Mouse (Mus musculus): ENCODE measurements around the gene Tas1r1. TPM values are rescaled to one million over a fixed set of nuclear protein-coding genes. Genes with fewer than 3 reads are reported as not detected.
"Not testable (repeated sequence)": the region's sequence is repeated elsewhere in the genome, so short reads cannot be mapped to it uniquely, and the experiment has no call there.

Tas1r1 gene
- polyA plus RNA-seq, 1 experiment from 2014 or later, result 0.12 TPM

DNA sequence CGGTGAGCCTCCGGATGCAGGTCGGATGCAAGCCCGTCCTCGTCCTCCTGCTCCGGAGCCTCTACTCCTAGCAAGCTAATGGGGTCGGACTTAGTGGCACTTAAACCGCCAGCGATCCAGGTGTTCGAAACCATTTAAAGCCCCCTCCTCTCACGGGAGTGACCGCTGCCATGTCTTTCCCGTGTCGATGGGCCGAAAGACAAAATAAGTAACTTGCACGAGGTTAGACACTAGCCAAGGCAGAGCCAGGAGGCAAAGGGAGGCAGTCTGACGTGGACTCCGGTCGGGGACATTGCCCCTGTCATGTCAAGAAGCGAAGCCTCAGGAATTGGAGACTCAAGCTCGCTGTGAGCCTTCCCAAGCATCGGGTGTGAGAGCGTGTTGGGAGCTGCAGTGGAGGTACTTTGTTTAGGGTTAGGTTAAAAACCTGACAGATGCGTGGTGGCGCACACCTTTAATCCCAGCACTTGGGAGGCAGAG lies 1.5 kb upstream of the Tas1r1 start:
- H3K9ac ChIP-seq, result peak overlapping the region; percentile 94
- H3K27me3 ChIP-seq (replicated peaks), result no peaks in the 10 kb centered on the region
- H3K4me2 ChIP-seq, result peak overlapping the region; percentile 93
- WGBS (ENCODE audit: insufficient replicate concordance), result 1% methylated on average over 25 of the region's 25 CpGs
- H3K4me1 ChIP-seq, result peaks cover 34% of the 10 kb centered on the region
- H3K36me3 ChIP-seq, result peaks cover 40% of the 10 kb centered on the region
- H3K27ac ChIP-seq, result peak overlapping the region; percentile 79
- H3K4me3 ChIP-seq, result peak overlapping the region; percentile 99
- no peak for ATAC-seq
- no peaks in the 10 kb centered on the region for H3K9me3 ChIP-seq (replicated peaks)

DNA sequence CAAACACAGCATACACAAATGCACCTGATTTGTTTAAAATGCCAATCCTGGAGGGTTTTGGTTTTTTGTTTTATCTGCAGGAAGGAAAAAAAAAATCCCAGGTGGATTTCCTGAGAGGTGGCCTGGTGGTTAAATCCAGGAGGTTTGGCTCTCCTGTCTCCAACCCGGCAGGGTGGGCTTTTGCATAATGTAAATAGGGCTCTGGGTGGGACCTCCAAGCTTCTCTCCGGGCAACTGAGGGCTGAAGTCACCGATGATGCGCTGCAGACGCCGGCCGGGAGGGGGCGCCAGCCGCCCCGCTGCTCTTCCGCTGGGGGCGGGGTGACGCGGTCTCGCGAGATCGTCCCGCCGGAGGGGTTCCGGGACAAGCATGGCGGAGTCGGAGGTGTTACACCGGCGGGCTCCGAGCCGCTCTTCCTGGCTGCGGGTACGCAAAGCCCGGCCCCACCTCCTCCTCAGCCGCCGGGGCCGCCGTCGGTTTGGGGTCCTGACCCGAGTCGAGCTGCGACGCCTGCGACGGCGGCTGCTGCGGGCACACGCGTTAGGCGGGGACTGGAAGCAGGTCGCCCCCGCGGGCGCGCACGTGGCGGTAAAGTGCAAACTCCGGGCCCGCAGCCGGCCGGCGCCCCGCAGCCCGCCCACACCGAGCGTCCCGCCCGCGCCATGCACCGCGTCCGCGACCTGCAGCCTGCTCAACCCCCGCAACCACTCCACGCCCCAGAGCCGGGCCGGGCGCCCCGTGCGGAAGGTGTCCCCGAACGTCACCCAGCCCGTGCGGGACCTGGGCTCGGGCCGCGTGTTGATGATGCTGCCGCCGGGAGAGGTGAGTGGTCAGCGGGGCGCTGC lies 840 bp upstream of the Tas1r1 start, which contains the start of gene Nol9:
Gene Nol9 (plus strand): TSS at position 337 of the 846 bp plus-strand sequence.
- H3K9ac ChIP-seq, result peak within 1 kb of the TSS; percentile 94
- peak; percentile 85 for ATAC-seq
- WGBS (ENCODE audit: insufficient replicate concordance), result under 1% methylated on average over 59 of the region's 86 CpGs

DNA sequence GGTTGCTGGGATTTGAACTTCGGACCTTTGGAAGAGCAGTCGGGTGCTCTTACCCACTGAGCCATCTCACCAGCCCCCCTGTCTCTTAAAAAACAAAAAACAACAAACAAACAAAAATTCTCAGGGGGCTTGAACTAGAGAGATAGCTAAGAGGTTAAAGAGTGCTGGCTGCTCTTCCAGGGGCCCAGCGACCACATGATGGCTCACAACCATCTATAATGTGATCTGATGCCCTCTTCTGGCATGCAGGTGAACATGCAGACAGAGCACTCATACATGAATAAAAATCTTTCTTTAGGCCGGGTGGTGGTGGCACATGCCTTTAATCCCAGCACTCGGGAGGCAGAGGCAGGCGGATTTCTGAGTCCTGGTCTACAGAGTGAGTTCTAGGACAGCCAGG lies 1.9 kb downstream of the Tas1r1 start:
- H3K4me2 ChIP-seq; H3K36me3 ChIP-seq; ATAC-seq; H3K9me3 ChIP-seq (replicated peaks); H3K9ac ChIP-seq; H3K4me3 ChIP-seq; H3K27ac ChIP-seq: not testable (repeated sequence)
- H3K27me3 ChIP-seq (replicated peaks), result peaks cover 24% of the 10 kb centered on the region
- 80% methylated on average over 6 of the region's 6 CpGs for WGBS (ENCODE audit: insufficient replicate concordance)
- H3K4me1 ChIP-seq, result peaks cover 26% of the 10 kb centered on the region

More for the DNA sequence above, 840 bp upstream of the Tas1r1 start, which contains the start of gene Nol9:
- H3K4me1 ChIP-seq, result peaks cover 34% of the 10 kb centered on the region
- H3K27ac ChIP-seq, result peak within 1 kb of the TSS; percentile 79
- H3K9me3 ChIP-seq (replicated peaks), result no peaks in the 10 kb centered on the region
- H3K4me2 ChIP-seq, result peak within 1 kb of the TSS; percentile 93
- peaks cover 33% of the 10 kb centered on the region for H3K36me3 ChIP-seq
- H3K27me3 ChIP-seq (replicated peaks), result no peaks in the 10 kb centered on the region
- H3K4me3 ChIP-seq, result peak within 1 kb of the TSS; percentile 99

DNA sequence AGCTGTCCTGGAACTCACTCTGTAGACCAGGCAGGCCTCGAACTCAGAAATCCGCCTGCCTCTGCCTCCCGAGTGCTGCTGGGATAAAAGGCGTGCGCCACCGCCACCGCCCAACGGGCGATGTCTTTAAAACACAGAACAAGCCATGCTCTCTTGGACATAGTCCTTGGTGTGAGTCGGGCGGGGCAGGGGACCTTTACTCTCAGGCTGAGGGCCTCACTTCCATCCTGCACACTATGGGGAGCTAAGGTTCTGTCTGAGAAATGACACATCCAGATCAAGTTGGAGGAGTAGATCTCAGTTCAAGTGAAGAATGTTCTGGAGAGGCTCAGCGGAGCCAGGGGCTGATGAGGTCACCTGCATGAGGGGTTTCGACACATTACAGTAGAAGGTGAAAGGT lies 5.4 kb downstream of the Tas1r1 start:
- Histone ChIP-seq H3K36me3 (no peaks in the 10 kb centered on the region), H3K4me2 (no peak overlapping the region), H3K4me3 (no peak overlapping the region), H3K9ac (no peak overlapping the region), H3K9me3 (replicated peaks) (no peaks in the 10 kb centered on the region), H3K27ac (no peak overlapping the region), H3K4me1 (peaks cover 10% of the 10 kb centered on the region), H3K27me3 (replicated peaks) (peaks cover 34% of the 10 kb centered on the region)
- no peak for ATAC-seq
- 82% methylated on average over 13 of the region's 13 CpGs for WGBS (ENCODE audit: insufficient replicate concordance)

DNA sequence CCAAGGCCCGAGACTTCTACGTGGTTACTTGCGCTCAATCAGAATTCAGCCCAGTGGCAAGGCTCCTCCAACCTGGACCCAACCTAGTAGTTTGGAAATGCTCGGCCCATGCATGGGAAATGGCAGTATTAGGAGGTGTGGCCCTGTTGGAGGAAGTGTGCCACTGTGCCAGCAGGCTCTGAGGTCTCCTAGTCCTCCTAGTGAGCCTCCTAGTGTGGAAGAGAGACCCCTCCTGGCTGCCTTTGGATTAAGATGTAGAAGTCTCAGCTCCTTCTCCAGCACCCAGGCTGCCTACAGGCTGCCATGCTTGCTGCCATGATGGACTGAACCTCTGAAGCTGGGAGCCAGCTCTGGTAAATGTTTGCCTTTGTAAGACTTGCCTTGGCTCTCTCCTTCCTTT lies 8.4 kb downstream of the Tas1r1 start:
- Histone ChIP-seq H3K36me3 (peaks cover 13% of the 10 kb centered on the region), H3K4me2 (no peak overlapping the region), H3K9ac (no peak overlapping the region), H3K4me1 (peaks cover 32% of the 10 kb centered on the region), H3K9me3 (replicated peaks) (no peaks in the 10 kb centered on the region), H3K27ac (no peak overlapping the region), H3K27me3 (replicated peaks) (peaks cover 34% of the 10 kb centered on the region), H3K4me3 (no peak overlapping the region)
- WGBS (ENCODE audit: insufficient replicate concordance), result 67% methylated on average over 4 of the region's 4 CpGs
- no peak for ATAC-seq

DNA sequence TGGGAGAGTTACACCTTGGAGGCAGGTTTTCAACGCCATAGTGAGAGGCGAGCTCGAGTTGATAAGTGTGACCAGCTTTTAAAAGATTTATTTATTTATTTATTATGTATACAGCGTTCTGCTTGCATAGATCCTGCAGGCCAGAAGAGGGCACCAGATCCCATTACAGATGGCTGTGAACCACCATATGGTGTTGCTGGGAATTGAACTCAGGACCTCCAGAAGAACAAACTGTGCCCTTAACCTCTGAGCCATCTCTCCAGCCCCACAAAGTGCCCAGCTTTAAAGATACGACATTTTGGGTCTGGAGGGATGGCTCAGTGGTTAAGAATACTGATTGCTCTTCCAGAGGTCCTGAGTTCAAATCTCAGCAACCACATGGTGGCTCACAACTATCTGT lies 9.3 kb downstream of the Tas1r1 start:
- no peak overlapping the region for H3K4me2 ChIP-seq

DNA sequence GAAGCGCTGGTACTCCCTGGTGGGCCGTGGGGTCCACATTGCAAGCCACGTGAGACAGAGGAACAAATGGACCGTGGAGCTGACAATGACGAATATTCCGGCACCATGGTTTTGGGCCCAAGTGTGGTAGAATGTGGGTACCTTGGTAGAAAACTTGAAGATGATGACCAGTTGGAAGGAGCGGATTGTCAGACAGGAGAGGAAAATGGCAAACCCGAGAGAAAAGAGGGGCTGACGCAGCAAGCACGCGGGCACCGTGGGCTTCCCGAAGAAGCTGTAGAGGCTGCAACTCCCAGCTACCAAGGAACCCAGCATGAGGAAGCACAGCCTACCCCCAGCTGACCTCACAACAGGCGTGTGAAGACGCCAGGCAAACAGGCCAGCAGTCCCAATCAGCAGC lies 9.9 kb downstream of the Tas1r1 start:
- H3K4me1 ChIP-seq, result peaks cover 47% of the 10 kb centered on the region
- H3K9ac ChIP-seq, result peak overlapping the region; percentile 79
- WGBS (ENCODE audit: insufficient replicate concordance), result 62% methylated on average over 15 of the region's 15 CpGs
- no peak overlapping the region for H3K27ac ChIP-seq
- no peak for ATAC-seq
- H3K9me3 ChIP-seq (replicated peaks), result no peaks in the 10 kb centered on the region
- 0 out of 2 replicates have a peak overlapping the region, but pooled peaks have one; percentile 74 for H3K4me3 ChIP-seq
- peaks cover 28% of the 10 kb centered on the region for H3K27me3 ChIP-seq (replicated peaks)
- peaks cover 29% of the 10 kb centered on the region for H3K36me3 ChIP-seq
- H3K4me2 ChIP-seq, result peak overlapping the region; percentile 98

More for the DNA sequence above, 9.3 kb downstream of the Tas1r1 start:
- Histone ChIP-seq H3K4me1 (peaks cover 41% of the 10 kb centered on the region), H3K36me3 (peaks cover 22% of the 10 kb centered on the region), H3K9ac (no peak overlapping the region), H3K9me3 (replicated peaks) (no peaks in the 10 kb centered on the region), H3K27me3 (replicated peaks) (peaks cover 34% of the 10 kb centered on the region), H3K27ac (no peak overlapping the region), H3K4me3 (no peak overlapping the region)
- ATAC-seq, result no peak
- 28% methylated on average over 5 of the region's 5 CpGs for WGBS (ENCODE audit: insufficient replicate concordance)

DNA sequence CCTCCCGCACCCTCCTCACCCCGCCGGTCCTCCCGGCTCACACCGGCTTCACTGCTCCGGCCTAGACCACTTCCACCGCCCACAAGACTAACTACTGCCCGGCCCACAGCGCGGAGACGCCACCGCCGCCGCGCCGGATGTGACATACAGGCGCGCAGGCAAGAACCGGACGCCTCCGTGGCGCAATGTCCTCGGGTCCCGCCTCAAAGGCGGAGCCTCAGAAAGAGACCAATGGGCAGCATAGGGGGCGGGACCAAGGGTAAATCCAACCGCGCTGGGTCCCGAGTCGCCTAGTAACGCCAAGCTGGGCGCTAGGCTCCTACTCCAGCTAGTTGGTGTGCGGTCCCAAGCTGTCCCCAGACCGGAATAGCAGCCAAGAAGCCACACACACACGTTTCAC lies 10.8 kb downstream of the Tas1r1 start, which contains the start of gene Zbtb48:
Gene Zbtb48 (minus strand): TSS at position 148 of the 400 bp plus-strand sequence.
- Histone ChIP-seq H3K9me3 (replicated peaks) (no peaks in the 10 kb centered on the region), H3K4me2 (peak within 1 kb of the TSS; percentile 98)

DNA sequence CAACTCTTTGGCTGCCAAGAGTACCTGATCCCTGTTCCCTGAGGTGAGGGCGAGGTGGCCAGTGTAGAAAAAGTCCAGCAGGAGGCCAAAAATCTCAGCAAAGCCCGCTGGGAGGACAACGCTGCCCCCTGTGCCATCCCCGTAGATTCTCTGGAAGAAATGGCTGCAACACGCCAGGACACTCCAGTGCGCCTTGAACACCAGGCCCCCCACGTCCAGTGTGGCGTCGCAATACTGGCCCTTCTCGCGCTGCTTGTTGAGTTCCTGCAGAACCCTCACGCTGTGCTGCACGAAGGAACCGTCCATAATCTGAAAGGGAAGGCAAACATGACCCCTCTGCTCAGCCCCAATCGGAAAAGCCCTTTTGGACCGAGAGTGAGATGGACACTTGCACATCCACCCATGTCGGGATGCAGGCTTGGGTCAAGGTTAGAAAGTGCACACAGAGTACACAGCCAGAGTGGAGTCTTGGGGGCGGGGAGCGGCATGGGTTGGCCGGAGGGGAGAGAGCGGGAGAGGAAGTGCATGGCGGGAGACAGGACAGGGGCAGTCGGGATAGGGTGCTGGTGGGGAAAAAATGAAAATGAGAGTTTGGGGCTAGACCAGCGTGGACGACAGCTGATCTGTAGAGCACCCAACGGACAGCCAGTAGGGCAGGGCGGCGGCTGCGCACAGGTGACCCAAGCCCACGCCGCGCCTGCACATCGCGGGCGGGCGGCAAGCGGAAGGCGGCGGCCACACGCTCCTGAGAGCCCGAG lies 11.4 kb downstream of the Tas1r1 start:
- H3K4me1 ChIP-seq, result peaks cover 51% of the 10 kb centered on the region
- peak overlapping the region; percentile 79 for H3K27ac ChIP-seq
- H3K27me3 ChIP-seq (replicated peaks), result peaks cover 13% of the 10 kb centered on the region
- H3K4me2 ChIP-seq, result peak overlapping the region; percentile 98
- peaks cover 44% of the 10 kb centered on the region for H3K36me3 ChIP-seq
- peak; percentile 70 for ATAC-seq
- WGBS (ENCODE audit: insufficient replicate concordance), result 4% methylated on average over 37 of the region's 41 CpGs
- H3K4me3 ChIP-seq, result peak overlapping the region; percentile 74
- H3K9ac ChIP-seq, result peak overlapping the region; percentile 79
- H3K9me3 ChIP-seq (replicated peaks), result no peaks in the 10 kb centered on the region

More for the DNA sequence above, 10.8 kb downstream of the Tas1r1 start, which contains the start of gene Zbtb48:
- Histone ChIP-seq H3K27ac (peak within 1 kb of the TSS; percentile 79), H3K9ac (peak within 1 kb of the TSS; percentile 79), H3K4me3 (peak within 1 kb of the TSS; percentile 74), H3K4me1 (peaks cover 51% of the 10 kb centered on the region), H3K36me3 (peaks cover 38% of the 10 kb centered on the region), H3K27me3 (replicated peaks) (peaks cover 19% of the 10 kb centered on the region)
- 2% methylated on average over 33 of the region's 35 CpGs for WGBS (ENCODE audit: insufficient replicate concordance)
- ATAC-seq, result peak; percentile 97

DNA sequence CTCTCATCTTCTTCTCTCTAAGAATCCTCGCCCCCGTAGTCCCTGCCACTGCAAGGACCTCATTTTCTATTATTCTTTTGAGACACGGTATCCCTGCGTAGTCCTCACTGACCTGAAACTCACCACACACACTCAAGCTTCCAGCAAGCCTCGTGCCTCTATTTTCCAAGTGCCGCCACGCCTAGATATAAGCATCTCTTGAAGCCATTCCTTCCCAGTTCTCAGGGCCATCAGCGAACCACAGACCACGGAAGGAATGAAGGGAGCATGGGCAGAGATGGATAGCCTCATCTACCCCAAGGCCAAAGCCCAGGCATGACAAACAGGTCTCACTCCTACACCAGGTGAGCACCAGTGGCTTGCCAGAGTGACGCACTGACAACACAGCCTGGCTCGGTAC lies 13.8 kb downstream of the Tas1r1 start:
- peaks cover 51% of the 10 kb centered on the region for H3K4me1 ChIP-seq
- H3K9ac ChIP-seq, result peak overlapping the region; percentile 79; the same call in 1 of the 2 replicates
- peaks cover 68% of the 10 kb centered on the region for H3K36me3 ChIP-seq
- 84% methylated on average over 11 of the region's 11 CpGs for WGBS (ENCODE audit: insufficient replicate concordance)
- H3K27me3 ChIP-seq (replicated peaks), result no peaks in the 10 kb centered on the region
- H3K9me3 ChIP-seq (replicated peaks), result no peaks in the 10 kb centered on the region
- no peak overlapping the region for H3K27ac ChIP-seq
- H3K4me2 ChIP-seq, result peak overlapping the region; percentile 98
- no peak for ATAC-seq
- H3K4me3 ChIP-seq, result no peak overlapping the region

DNA sequence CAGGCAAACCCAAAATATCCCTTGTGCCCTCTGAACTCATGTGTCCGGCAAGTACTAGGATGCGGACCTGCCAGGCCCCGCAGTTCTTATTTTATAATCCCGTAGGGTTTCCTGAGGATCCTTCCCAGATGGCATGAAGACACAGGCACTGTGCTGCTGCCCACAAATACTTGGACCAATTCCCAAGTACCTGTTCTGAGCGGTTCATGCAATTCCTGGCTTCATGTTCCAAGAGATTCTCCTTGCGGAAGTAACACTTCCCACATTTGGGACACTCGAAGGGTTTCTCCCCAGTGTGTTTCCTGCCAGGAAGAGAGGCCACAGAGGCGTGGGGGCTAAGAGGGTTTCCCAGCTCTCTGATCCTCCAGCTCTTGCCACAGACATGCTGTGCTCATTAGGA lies 15.9 kb downstream of the Tas1r1 start:
- Histone ChIP-seq H3K4me1 (peaks cover 40% of the 10 kb centered on the region), H3K4me2 (no peak overlapping the region), H3K4me3 (no peak overlapping the region), H3K36me3 (peaks cover 87% of the 10 kb centered on the region), H3K27ac (no peak overlapping the region), H3K9ac (no peak overlapping the region), H3K27me3 (replicated peaks) (no peaks in the 10 kb centered on the region), H3K9me3 (replicated peaks) (no peaks in the 10 kb centered on the region)
- no peak for ATAC-seq
- 78% methylated on average over 8 of the region's 8 CpGs for WGBS (ENCODE audit: insufficient replicate concordance)
